Mouse (Mus musculus) cerebellum, adult 9-10 months (tissue): ENCODE measurements around the gene 9030025P20Rik.
"Not testable (repeated sequence)": the region's sequence is repeated elsewhere in the genome, so short reads cannot be mapped to it uniquely, and the experiment has no call there.

Source experiments
- DNase-seq: peaks from one replicate; pipeline ENCODE4 v3.0.0; 2022

9030025P20Rik gene

DNA sequence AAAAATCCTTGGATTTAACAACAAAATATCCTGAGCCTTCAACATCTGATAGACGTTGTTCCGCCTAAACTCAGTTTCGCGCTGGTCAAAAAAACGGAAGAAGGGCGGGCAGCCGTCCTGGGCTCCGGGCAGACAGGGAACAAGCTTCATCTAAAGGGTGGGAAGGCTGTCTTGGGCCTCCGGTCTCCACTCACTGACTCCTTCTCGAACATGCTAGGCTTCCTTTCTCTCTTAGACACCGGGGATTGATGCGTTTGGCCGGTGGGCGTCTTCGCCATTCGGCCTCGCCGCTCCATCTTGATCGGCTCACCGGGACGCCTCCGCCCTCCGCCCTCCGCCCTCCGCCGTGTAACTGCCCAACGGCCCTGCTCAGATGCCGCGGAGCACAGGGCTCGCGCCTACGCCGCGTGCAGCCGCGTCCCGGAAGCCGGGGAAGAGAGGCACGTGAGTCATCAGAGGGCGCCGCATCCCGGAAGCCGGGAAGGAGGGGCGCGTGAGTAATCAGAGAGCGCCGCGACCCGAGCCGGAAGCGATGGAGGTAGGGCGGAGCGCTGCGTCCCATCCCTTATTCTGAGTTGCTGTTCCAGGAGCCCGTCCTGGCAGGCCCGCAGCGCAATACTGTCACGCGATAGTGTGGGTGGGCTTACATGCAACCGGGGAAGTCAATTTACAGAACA lies at the start of gene 9030025P20Rik, which contains the start of gene Gm3417:
TSS of gene 9030025P20Rik (plus strand) at position 107 of the 677 bp plus-strand sequence.
TSS of gene Gm3417 (minus strand) at position 429 of the 677 bp plus-strand sequence.
- DNase-seq: not testable (repeated sequence)

DNA sequence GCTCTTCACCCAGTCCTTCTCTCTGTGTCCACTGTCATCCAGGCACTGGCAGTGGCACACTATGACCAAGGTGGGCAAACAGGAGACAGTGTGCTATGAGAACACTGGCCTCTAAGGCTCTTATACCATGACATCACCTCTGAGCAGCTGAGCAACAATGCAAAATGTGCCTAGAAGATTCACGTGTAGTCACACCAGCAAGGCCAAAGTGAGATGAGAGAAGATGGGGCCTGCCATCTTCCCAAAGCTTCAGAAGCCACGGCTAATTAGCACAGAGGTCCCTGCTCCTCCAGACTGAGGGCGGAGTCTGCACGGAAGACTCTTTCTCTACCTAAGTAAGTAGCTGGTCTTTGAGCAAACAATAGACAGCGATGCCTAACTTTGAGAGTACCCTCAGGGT lies 49.6 kb upstream of the 9030025P20Rik start:
- no peak for DNase-seq

DNA sequence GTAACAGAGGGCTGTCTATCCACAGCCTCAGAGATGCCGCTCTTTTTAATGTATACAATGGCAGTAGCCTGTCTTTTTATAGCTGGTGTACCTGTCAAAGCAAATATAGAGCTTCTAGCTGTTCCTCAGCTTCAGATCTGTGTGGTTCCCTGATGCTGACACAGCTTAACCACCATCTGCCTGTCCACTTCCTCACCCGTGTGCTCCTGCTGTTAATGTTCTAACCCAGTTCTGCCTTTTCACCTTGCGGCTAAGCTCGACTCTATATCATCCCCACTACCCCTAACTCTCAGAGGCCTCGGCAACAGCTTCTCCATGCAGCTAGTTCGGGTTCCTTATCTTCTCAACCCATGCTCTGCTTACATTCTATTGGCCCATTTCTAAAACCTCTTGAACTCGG lies 47.6 kb upstream of the 9030025P20Rik start:
- no peak for DNase-seq

DNA sequence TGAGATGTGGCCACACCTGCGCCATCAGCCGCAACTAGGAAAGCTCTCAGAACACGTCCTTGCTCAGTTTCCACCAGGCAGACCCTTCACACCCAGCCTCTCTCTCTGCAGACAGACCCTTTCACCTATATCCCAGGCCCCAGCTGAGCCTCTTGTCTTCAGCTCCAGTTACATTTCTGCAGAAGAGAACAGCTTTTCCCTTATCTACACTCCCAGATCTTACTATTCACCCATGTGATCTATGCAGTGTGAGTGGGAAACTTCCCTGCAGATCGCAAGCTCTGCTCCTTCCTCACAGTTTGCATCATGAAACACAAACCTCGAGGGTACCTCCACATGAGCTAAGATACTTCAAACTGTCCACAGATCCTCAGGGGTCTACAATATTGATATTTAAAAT lies 46.8 kb upstream of the 9030025P20Rik start:
- DNase-seq: no peak

DNA sequence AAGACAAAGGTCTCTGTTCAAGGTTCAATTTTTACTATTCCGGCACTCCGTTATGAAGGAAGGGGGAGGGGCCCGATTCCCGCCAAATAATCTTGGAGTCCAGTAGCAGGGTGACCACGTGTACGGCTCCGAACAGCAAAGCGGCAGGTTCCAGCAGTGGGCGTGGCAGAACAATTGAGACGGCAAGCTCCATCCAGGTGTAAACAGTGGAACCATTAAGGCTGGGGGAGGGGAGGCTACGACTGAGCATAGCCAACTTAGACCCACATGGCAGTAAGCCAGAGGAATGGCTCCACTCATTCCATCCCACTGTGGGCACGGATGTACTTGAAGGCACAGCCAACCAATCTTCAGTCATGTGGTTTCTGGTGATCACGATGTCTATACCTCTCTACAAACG lies 43.0 kb upstream of the 9030025P20Rik start:
- not testable (repeated sequence) for DNase-seq

DNA sequence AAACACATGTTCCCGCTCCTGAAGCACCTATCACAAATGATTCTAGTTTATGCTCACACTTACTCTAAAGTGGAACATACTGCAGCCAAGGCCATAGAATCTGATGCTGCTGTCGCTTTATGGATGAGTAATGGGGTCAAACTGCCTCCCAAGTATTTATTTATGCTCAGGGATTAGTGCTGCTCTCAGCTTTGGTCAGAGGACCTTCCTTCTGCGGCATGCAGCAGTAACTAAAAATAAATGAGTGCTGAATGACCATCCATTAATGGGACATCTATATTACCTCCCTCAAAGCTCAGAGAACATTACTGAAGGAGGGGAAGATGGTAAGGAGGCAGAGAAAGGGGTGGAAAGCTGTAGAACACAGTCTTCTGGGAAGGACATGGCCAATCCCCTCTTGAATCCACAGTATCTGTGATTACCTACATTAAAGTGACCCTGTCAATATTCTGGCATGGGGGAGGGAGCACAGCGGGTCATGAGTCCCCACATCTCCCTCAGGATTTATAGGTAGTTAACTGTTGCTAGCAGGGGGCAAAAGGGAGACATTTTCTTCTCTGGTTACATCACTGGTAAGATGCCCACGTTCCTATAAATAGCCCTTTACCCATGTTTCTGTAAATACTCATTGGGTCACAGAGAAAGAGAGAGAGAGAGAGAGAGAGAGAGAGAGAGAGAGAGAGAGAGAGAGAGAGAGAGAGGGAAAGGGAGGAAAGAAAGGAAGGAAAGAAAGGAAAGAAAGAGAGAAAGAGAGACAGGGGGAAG lies 42.2 kb upstream of the 9030025P20Rik start:
- no peak for DNase-seq

DNA sequence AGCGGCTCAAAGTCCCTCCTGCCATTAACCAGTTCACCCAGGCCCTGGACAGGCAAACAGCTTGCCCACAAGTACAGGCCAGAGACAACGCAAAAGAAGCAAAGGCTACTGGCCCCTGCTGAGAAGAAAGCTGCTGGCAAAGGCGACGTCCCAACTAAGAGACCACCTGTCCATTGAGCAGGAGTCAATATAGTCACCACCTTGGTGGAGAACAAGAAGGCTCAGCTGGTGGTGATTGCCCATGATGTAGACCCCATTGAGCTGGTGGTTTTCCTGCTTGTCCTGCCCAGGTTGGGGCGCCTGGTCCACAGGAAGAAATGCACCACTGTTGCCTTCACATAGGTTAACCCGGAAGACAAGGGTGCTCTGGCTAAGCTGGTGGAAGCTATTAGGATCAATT lies 36.1 kb upstream of the 9030025P20Rik start:
- peak; percentile 36 for DNase-seq

DNA sequence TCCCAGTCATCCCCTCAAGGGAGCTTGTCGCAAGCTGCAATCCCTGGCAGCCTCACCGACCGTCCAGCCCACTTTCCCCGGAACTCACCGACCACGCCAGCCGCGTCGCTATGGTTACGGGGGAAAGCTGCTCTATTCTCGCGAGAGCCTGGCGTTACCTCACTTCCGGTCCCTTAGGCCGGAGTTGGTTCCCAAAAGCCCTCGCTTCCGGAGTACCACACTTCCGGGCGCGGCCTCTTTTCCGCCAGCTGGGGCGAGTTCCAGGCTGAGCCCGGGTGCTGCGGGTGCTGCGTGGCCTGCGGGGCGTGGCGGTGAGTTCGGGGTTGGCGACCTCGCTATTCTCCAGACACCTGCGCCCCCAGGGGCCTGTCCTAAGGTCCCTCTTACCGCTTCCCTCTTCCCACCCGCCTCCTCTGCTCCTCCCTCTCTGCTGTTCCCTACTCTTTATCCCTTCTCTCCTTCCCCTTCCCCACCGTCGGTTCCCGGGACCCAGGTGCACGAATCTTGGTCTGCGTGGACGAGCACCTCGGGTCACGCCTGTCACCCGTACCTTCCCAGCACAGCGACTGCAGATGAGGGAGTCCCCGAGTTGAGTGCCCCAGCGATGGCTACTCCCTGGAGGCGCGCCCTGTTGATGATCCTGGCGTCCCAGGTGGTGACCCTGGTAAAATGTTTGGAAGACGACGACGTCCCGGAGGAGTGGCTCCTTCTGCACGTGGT lies 35.1 kb upstream of the 9030025P20Rik start, which contains the start of the genes Wdr27 and 1600012H06Rik:
TSS of gene Wdr27 (minus strand) at position 150 of the 720 bp plus-strand sequence.
TSS of gene 1600012H06Rik (plus strand) at position 176 of the 720 bp plus-strand sequence.
- DNase-seq: peak; percentile 97

DNA sequence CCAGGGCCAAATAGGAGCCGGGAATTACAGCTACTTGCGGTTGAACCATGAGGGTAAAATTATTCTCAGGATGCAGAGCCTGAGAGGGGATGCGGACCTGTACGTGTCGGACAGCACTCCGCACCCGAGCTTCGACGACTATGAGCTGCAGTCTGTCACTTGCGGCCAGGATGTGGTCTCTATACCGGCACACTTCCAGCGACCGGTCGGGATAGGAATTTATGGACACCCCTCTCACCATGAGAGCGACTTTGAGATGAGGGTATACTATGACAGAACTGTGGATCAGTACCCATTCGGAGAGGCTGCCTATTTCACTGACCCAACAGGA lies 34.6 kb upstream of the 9030025P20Rik start:
- no peak for DNase-seq

DNA sequence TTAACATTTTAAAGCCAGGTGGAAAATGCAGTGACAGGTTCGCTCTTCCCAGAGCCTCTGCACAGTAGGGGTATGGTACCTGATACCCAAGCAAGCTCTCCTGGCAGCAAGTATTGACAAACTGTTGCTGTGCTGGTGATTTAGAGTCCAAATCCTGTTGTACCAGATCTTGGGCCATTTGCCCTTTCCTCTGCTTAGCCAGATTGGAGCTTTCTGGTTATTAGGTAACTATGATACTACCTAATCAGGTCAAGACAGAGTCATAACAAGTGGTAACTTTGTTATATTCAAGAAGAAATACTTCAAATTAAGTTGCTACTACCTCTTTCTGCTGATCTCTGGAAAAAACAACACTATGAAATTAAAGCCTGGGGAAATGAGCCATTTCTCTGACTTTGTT lies 33.7 kb upstream of the 9030025P20Rik start:
- DNase-seq: no peak

DNA sequence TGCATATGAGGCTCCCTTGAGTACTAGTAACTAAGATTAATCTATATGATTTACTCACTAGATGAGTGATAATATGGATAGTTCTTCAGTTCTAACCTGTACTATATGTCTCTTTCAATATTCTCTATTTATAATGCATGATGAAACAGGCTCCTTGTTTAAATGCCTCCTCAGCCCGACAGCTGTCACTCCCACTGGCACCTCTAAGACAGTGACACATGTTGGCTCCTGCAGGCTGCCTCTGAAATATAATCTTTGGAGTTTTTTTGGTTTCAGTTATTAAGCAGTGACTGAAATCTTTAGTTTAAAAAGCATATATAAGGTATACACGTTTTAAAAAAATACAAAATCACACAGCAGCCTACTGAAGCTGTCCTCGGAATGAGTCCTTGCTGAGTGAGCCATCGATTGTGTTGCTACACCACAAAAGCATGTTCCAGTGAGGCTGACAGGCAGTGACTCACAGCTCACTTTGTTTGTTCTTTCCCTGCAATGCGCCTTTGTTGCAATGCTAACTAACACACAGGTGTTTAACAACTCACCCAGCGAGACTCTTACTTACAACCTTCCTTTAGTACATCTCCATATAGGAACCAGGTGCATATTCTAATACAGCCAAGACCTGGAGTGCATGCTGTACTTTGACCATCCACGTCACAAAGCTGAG lies 29.0 kb upstream of the 9030025P20Rik start:
- DNase-seq: no peak

DNA sequence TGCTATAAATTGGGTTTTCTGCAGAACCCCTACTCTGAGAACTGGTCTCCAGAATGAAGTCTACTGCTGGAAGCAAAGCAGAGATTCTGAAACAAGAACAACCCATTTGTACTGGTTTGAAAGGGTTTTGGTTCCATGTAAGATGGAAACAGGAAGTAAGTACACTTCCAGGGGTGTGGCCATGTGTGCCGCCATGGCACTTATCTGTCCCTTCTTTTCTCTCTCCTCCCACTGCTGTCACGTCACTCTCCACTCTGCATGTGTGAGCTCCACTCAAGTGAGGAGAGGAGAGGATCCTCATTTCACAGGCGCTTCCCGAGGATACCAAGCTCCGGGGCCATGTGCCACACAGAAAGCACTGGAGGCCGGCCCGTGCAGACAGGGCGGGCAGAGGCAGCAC lies 24.8 kb upstream of the 9030025P20Rik start:
- DNase-seq: no peak

DNA sequence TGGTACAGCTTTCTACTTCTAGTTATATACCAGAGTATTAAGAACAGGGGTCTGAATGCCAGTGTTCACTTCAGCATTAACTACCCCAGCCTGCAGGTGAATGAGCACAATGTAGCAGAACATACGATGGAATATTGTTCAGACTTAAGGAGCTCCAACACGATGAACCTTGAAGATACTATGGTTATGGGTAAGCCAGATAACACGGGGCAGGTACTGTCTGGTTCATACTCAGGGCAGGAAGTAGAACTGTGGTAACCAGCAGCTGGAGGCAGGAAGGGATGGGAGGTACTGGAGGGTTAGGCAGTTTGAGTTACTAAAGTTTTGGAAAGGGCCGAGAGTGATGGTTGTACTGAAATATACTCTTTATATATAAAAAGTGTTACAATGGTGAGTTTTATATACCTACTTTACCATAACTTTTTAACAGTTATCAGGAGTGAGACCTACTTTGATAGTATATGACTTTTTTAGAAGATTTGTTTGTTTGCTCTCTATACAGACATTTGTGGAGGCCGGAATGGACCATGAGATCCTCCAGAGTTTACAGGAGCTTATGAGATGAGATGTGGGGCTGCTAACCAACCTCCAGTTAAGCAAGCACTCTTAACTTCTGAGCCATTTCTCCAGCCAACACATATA lies 19.5 kb upstream of the 9030025P20Rik start:
- DNase-seq: no peak

DNA sequence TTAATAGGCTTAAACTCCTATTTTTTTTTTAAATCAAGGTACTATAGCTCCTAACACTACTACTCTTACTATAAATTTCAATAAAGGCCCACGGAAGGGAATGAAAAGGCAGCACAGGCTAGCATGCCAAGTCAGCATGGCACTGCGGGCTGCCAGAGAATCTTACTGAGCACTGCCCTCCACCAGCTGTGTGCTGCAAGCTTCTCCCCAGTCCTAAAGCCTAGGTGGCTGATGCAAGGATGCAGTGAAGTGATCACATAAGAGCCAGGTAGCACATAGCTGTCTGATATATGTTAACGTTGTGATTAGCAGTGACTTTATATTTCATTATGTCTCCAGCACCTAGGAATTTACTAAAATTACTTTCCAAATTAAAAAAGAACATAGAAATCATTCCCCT lies 18.3 kb upstream of the 9030025P20Rik start:
- no peak for DNase-seq

DNA sequence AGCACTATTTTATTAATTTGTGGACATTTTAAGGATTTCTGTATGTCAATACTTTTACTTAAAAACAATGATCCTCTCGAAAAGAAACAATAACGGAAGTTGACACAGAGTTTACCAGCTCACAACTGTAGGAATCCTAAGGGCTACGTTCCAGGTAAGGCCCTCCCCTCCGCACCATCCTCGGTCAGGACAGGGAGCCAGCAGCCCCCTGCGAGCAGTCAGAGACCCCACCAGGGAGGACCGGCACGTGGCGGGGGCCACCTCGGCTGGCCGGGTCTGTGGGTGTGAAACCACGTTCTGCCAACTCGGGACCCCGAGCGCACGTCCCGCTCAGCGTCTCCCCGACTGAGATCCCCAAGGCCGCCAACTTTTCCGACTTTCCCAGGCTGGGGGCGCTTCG lies 17.7 kb upstream of the 9030025P20Rik start:
- peak; percentile 46 for DNase-seq

DNA sequence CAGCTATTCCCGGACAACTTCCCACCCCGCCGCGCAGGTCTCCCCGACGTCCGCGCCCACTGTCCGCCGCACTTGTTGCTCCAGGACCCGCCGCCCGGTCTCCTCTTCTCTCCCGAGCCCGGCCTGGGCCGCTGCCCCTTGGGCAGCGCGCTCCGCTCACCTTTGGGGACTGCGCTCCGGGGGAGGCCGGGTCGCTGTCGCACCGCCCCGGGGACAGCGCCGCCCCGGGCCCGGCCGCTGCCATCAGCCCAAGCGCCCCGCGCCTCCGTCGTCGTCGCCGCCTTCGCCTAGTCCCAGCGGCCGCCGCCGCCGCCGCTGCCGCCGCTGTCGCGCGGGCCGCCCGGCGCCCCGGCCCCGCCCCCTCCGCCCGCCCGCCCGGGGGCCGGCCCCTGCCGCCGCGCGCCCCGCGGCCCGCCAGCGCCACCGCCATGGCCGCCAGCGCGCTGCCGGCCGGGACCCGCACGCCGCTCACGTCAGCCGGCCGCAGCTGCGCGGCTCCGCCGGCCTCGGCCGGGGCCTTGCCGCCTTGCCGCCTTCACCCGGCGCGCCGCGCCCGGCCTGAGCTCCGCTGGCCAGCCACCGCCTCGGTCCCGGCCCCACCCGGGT lies 17.2 kb upstream of the 9030025P20Rik start, which contains the start of gene Phf10:
TSS of gene Phf10 (minus strand) at position 323 of the 606 bp plus-strand sequence.
- peak; percentile 50 for DNase-seq

DNA sequence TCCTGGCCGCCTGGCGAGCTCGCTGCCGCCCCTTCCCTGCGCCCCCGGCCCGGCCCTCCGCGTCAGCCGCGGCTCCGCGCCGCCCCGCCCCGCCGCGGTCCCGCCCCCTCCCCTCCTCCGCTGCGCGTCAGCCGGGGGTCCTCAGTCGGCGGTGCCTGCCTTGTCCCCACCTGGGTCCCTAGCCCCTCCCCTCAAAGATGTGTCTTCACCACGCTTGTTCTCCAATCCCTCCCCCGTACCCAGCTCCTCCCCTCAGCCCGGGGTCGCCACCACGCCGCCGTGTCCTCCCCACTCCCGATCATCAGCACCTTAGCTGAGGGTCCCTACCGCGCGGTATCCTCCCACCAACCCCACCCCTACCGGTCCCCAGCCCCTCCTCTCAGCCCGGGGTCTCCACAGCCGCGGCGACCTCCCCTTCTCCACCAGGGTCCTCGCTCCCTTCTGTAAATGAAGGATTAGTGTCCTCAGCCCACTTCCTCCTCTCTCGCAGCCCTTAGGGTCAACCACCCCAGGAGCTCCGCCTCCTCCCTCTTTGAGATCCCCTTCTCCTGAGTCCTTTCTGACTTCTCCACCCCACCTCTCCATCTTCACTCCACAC lies 16.6 kb upstream of the 9030025P20Rik start:
- not testable (repeated sequence) for DNase-seq

DNA sequence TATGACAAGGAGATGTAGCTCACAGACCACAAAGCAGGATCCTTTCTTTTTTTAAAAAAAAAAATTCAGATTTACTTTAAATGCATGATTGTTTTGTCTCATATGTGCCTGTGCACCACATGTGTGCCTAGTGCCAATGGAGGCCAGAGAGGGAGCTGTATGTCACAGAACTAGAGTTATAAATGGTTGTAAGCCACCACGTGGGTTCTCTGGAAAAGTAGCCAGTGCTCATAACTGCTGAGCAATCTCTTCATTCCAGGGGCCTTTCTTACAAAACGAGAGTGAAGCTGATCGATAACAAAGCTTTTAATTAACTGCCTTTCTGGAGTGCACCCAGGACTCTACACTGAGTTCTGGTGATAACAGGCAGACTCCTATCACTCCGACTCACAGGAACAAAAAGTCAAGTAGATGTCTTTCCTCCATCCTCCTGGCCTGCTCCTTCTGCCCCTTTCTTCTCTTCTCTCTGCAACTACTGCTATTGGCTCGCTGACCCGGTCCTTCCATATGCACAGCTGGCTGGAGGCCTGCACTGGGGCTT lies 9.8 kb upstream of the 9030025P20Rik start:
- DNase-seq: not testable (repeated sequence)

DNA sequence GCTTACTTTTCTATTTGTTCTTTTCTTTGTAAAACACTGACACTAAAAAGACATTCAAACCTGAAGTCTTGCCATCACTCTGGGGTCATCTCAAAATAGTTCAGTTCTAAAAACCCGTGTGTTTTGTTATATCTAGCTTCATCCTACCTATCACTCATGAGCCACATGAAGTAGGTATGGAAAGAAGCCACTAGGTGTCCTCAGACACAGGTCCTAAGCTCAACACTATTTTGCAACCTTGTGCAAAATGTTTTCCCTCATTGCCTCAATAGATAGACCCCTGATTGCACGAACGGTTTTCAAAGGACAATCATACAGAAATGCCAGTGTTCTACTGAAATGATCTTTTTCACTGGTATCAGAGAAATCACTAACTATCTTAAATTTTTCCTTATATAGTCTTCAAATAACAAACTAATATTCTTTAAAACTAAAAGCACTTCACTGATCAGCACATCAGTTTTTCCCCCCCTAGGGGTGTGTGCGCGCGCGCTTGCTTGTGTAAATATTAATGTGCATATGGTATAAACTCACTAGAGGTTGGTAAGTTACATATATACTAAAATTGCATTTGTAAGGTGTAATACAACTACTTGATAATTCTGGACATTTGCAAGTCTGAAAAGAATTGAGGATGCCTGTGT lies 428 bp upstream of the 9030025P20Rik start:
- DNase-seq: peak; percentile 20

DNA sequence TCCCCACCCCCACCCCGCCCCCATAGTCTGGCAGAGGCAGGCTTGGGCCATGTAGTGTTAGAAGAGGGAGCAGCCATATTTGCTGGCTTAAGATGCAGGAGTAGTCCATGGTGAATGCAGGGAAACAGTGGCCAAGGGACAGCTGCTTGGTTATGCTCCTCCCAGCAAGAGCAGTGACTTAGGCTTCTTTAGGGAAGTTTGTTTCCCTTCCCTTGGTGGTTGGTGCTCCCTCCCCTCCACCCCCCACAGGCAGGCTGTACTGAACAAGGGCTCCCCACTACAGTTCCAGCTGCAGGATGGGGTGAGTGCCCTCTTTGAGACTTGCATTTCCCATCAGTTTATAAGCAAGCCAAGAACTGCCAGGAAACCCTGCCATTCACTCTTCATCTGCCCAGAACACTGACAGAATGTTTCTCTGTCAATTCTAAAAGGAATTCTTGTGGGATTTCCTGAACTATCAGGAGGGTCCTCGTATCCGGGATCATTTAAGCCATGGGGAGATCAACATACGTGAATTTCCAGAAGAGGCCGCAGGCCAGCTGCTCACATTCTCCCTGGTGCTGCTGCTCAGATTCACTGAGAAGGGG lies 11.9 kb downstream of the 9030025P20Rik start:
- not testable (repeated sequence) for DNase-seq
